Mouse (Mus musculus): ENCODE measurements around the gene Itpk1. TPM values are rescaled to one million over a fixed set of nuclear protein-coding genes. Genes with fewer than 3 reads are reported as not detected.

The Itpk1 gene
- total and polyA plus RNA-seq, 3 experiments: 50.8 to 99.2 (median 54.9) TPM

GRCm38 (mm10) chr12:102553705-102554275 lies 150.9 kb downstream of the Itpk1 start:
- DNase-seq: no peak

GRCm38 (mm10) chr12:102552001-102552400 lies 152.7 kb downstream of the Itpk1 start:
- DNase-seq: no peak

DNA sequence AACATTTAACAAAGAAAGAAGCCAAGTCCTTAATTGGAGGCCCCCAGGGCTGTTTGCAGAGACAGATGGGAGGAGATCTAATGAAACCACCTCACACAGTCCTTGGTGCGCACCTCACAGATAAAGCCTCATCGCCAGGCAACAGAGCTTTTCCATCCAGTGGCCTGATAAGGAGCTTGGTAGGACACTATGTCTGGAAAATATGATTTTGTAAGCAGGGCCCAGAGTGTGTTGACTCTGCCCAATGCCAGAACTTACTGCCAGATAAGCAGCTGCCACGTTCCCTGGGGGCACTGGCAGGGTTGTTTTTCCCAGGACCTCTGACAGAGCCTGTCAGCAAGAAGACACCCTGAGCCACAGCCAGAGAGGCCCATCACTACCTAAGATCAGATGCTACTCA lies 153.5 kb downstream of the Itpk1 start:
- peak; percentile 43 for DNase-seq

DNA sequence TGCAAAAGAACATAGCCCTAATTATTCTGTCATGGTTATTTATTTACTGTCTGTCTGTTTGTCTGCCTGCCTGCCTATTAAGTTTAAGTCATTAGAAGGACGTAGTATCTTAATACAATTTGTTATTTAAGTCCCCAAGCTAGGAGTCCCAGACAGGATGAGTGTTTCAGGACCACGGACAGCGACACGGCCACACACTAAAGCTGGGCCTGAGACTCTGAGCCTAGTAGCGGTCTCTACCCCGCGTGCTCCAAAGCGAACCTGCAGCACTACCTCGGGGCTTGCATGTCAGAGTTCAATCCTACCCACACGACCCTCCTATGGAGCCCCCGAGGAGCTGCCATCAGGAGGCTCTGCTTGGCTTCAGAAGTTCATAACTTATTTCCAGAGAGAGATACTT lies 154.2 kb downstream of the Itpk1 start:
- DNase-seq: peak; percentile 66

DNA sequence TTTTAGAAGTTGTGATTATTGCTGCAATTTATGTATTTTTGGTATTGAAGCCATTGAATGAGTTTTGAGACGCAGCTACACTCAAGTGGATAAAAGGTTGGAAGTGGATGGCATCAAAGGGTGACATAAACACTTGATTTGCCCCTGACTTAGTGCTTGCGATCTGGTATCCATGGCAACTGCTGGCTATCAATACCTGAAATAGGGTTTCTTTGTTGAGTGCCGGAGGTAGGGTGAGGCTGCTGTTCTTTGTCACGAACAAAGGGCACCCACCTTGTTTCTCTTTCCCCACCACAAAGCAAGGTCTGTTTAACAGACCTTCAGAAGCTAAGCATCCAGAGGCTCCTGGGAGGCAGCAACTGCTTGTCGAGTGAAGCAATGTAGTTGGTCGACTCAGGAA lies 159.6 kb downstream of the Itpk1 start:
- DNase-seq: no peak

- DNase-seq: no peak
Observed at GRCm38 (mm10) chr12:102541168-102541567, 163.6 kb downstream of the Itpk1 start.

DNA sequence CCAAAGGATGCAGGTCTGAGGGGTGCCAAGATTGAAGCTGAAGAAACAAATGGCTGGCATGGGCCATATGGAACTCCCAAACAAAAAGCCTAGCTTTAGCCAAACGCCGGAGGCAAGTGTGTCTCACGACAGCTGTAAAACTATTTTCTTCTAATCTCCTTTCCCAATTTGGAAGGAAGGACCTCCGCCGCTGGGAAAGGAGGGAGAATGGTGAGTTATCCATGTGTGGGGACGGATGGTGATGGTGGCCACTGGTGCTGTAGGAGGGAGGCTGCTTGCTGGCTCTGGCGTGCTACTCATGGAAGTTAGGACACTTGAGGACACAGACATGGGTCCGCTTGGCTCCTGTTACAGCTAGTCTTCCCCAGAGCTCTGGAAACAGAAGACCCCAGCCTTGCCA lies 164.5 kb downstream of the Itpk1 start:
- no peak for DNase-seq

DNA sequence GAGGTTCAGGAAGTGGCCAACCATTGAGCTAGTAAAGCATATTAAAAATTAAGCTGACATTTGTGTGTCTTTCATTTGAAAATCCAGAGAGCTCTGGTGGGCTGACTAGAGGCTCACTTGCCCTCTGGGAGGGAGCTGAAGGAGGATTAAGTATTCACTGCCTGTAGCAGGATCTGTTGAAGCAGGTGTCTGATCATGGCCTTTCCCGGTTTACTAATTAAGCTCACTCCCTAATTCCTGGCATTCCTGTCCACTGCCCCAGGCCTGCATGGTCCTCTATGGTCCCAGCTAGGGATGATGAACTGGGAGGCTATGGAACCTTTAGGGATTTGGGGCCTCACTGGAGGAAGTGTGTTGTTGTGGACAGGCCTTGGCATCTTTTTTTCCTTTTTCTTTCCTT lies 168.9 kb downstream of the Itpk1 start:
- no peak for DNase-seq

DNA sequence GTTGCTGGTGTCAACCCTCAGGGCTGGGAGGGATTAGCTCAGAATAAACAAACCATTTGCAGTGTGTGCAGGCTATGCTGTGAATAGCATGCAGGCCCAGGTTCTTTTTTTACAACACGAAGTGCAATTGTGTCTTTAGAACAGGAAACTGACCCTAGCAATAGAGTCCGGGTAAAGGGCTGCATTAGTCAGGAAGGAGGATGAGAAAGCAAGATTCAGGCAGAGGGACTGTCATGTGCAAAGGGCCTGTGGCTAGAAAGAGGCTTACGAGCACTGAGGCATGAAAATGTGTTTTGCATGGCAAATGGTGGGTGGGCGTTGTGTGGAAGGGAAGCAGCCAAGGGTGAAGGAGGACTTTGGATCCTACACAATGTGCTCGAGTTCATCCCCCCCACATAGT lies 176.7 kb downstream of the Itpk1 start:
- DNase-seq: no peak

DNA sequence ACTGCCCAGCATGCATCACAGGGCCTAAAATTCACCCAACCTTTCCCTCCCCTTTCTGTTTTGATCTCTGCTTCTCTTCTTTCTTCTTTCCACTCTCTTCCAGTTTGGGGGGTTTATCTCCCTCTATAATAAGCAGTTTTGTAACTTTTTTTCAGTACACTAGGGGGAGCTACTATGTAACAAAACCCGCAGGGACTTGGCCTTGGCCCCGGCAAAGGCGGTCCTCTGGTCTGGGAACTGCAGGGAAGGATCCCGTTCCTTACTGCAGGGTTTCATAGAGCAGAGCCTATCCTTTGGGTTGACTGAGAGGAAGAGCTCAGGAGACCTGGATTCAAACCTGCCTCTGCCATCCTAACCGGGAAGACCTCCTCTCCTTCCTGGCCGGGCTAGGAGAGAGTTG lies 180.0 kb downstream of the Itpk1 start:
- peak; percentile 29 for DNase-seq

- no peak for DNase-seq
Observed at GRCm38 (mm10) chr12:102524216-102524615, 180.5 kb downstream of the Itpk1 start.

DNA sequence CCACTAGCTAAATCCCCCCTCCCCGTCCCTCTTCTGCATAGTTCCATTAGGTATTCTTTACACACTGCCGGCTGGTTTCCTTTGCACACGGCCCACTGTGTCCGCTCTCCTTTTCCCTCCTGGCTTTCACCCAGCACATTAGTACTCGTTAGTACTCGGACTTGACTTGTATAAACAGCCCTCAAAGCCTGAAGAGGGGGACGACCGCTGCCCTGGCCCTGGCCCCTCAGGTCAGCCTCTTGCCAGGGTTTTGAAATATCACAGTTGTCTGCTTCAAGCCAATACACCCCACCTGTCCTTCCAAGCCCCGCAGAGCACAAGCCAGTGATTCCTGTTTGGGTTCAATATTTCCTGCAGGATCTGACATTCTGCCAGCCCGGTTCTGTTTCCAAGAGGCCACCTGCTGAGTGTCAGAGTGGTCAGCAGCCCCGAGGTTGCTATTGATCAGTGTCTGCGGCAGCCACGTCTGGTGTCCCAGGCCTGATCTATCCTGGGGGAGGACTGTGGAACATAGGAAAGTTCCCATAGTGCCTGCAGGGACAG lies 182.9 kb downstream of the Itpk1 start:
- peak; percentile 16 for DNase-seq

- no peak for DNase-seq
Observed at GRCm38 (mm10) chr12:102519929-102520720, 184.6 kb downstream of the Itpk1 start.

Small RNAs within 50 kb of the gene (microRNA-seq; reads per million reads assigned to microRNA genes)
- gene Mir1936: 0.41 to 0.44 reads per million in 2 experiments

Other genes starting within 250 kb of the Itpk1 start
- gene Golga5, start 235.8 kb downstream of the Itpk1 start, total RNA-seq (2021): 10 to 100 TPM; 38.2 to 43.0 TPM
- gene Golga5, start 235.8 kb downstream of the Itpk1 start, polyA plus RNA-seq (2012; rRNA removed): 4.8 and 5.2 TPM in 2 replicates
- gene Chga, start 150.0 kb downstream of the Itpk1 start, total RNA-seq (2021): 1,000 to 10,000 TPM; 1,470 to 2,168 TPM
- gene Chga, start 150.0 kb downstream of the Itpk1 start, polyA plus RNA-seq (2012; rRNA removed): 4,298 and 5,253 TPM in 2 replicates
- gene Moap1, start 38.7 kb upstream of the Itpk1 start, total RNA-seq (2021): 1 to 10 TPM; 3.7 to 7.9 TPM
- gene Moap1, start 38.7 kb upstream of the Itpk1 start, polyA plus RNA-seq (2012; rRNA removed): 0.56 and 0.81 TPM in 2 replicates
- 1 to 10 TPM; 7.5 to 8.5 TPM for gene Tmem251, start 38.8 kb upstream of the Itpk1 start, total RNA-seq (2021)
- gene Tmem251, start 38.8 kb upstream of the Itpk1 start, polyA plus RNA-seq (2012; rRNA removed): 3.4 TPM in 2 replicates
- gene Gm28051, start 52.8 kb upstream of the Itpk1 start, total RNA-seq (2021): not detected
- not detected in 2 replicates for gene Gm28051, start 52.8 kb upstream of the Itpk1 start, polyA plus RNA-seq (2012; rRNA removed)
- 10 to 100 TPM; 11.6 to 11.7 TPM for gene Gon7, start 52.9 kb upstream of the Itpk1 start, total RNA-seq (2021)
- gene Gon7, start 52.9 kb upstream of the Itpk1 start, polyA plus RNA-seq (2012; rRNA removed): 8.7 and 12.7 TPM in 2 replicates
- 10 to 100 TPM; 31.0 to 32.4 TPM for gene Ubr7, start 53.0 kb upstream of the Itpk1 start, total RNA-seq (2021)
- 8.6 and 9.1 TPM in 2 replicates for gene Ubr7, start 53.0 kb upstream of the Itpk1 start, polyA plus RNA-seq (2012; rRNA removed)
- 1 to 10 TPM; 7.4 to 7.9 TPM for gene Gm20604, start 53.7 kb upstream of the Itpk1 start, total RNA-seq (2021)
- gene Gm20604, start 53.7 kb upstream of the Itpk1 start, polyA plus RNA-seq (2012; rRNA removed): 0.32 and 0.43 TPM in 2 replicates
- gene Btbd7, start 173.5 kb upstream of the Itpk1 start, total RNA-seq (2021): 10 to 100 TPM; 37.4 to 49.2 TPM
- 8.7 and 9.5 TPM in 2 replicates for gene Btbd7, start 173.5 kb upstream of the Itpk1 start, polyA plus RNA-seq (2012; rRNA removed)
- not detected for gene Cox8c, start 194.4 kb upstream of the Itpk1 start, total RNA-seq (2021)
- not detected in 2 replicates for gene Cox8c, start 194.4 kb upstream of the Itpk1 start, polyA plus RNA-seq (2012; rRNA removed)
- 1 to 10 TPM; 4.4 to 8.1 TPM for gene Unc79, start 243.9 kb upstream of the Itpk1 start, total RNA-seq (2021)
- gene Unc79, start 243.9 kb upstream of the Itpk1 start, polyA plus RNA-seq (2012; rRNA removed): 1.5 and 3.7 TPM in 2 replicates

Measured in adrenal gland, adult 2 months (tissue).